Mouse (Mus musculus) gastrocnemius, postnatal 25 days (tissue): ENCODE results near the gene Tor4a. TPM values are rescaled to one million over a fixed set of nuclear protein-coding genes. Genes with fewer than 3 reads are reported as not detected.

Experiments used
- DNase-seq: peaks from one replicate; pipeline ENCODE4 v3.0.0; 2022
- total RNA-seq, 2 experiments: library from RNA; stranded (reverse); gene quantifications; 1 replicate in 1 of 2; 2 replicates in 1 of 2; pipeline ENCODE4 v1.2.3; 2021

The Tor4a gene
- total RNA-seq, 2 experiments from 2014 or later: 1.1 to 1.3 TPM

DNA sequence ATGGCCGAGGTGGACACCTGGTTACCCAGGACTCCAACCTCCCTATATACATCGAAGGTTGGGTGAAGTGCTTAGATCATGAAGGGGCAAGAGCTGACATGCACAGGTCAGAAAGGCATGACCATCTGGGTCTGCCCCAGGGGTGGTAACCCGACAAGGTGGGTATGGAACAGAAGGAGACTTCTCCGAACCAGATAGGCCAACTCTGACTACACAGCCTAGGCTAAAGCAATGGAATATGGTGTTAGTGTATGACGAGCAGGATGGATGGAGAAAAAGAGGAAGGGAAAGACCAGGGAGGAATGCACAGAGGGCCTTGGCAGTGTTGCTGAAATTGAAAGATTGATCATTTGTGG, 10.1 kb downstream of the Tor4a start:
- no peak for DNase-seq

- DNase-seq: peak; percentile 43
Measured at GRCm38 (mm10) chr2:25185625-25186574, 10.8 kb downstream of the Tor4a start.

DNA sequence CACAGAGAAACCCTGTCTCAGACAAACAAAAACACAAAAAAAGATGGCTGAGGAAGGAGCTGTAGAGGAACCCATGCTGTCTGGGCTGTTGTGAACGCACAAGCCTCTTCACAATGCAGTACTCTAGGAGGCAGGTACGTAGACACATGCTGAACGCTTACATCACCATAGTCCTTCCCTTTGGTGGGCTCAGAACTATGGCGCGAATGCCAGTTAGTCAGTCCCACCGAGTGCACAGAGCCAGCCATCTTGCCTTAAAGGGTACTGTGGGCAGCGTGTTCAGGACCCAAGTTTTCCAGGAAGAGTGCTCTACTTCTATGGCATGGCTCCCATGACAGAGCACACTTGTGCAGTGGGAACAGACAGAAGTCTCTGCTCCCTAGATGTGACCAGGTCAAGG, 12.2 kb downstream of the Tor4a start:
- DNase-seq: no peak

DNA sequence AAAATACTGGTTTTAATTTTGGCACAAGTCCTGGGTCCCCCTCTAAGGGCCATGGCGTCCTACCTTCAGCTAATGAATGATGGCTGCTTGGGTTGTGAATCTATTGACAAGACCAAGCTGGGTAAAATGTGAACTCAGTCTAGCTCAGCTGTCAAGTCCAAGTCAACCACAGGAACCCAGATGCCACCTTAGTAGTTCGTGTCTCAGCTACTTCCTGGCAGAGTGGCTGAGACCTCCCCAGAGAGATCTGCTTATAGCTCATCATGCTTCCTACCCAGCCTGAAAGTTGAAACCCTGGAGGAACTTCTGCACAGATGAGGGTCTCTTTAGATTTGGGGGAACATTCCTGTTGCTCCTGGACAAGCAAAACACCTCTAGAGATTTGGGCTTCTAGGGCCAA, 13.3 kb downstream of the Tor4a start:
- DNase-seq: peak; percentile 3

DNA sequence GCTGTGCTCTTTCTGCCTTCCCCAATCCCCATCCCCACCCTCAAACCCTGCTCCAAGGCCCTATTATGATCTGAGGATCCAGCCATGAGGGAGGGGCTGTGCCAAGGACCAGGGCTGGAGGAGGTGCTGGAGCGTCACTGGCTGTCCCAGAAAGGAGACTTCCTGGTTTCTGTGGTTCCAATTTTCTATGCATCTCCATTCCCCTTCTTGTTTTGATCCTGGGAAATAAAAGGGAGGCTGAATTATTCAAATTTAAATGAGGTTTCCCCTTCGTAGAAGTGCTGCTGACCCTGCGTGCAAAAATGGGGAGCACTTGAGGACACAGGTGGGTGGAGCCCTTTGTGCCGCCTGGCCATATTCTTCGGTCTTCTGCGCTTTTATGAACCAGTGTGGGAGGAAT, 14.0 kb downstream of the Tor4a start:
- DNase-seq: no peak

DNA sequence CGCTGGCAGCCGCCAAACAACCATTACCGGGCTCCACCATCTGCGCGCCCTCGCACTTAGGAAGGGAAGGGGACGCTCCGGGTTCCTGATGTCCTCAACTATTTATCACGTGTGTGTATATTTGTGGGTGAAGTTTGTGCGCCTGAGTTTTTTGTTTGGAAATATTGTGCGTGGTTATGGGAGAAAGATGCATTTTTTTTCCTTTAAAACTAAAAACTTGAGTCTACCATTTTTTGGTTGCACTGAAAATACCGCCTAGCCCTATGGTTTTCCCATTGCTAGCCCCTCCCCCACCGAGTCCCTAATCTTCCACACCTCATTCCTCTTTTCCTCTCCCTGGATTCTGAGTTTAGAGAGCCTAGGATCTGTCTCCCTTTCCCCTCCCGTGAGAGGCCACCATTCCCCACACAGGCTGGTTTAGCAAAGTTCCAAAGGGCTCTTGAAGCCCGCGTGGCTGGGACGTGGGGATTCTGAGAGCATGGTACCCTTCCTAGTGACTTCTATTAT, 14.7 kb downstream of the Tor4a start:
- no peak for DNase-seq

GRCm38 (mm10) chr2:25180973-25181890, 15.5 kb downstream of the Tor4a start:
- no peak for DNase-seq

GRCm38 (mm10) chr2:25180478-25180903, 16.2 kb downstream of the Tor4a start, which contains the start of gene Nrarp:
Nrarp (plus strand) TSS chr2:25180758.
- peak; percentile 92 for DNase-seq

- DNase-seq: no peak
Measured at GRCm38 (mm10) chr2:25179566-25180217, 17.0 kb downstream of the Tor4a start.

DNA sequence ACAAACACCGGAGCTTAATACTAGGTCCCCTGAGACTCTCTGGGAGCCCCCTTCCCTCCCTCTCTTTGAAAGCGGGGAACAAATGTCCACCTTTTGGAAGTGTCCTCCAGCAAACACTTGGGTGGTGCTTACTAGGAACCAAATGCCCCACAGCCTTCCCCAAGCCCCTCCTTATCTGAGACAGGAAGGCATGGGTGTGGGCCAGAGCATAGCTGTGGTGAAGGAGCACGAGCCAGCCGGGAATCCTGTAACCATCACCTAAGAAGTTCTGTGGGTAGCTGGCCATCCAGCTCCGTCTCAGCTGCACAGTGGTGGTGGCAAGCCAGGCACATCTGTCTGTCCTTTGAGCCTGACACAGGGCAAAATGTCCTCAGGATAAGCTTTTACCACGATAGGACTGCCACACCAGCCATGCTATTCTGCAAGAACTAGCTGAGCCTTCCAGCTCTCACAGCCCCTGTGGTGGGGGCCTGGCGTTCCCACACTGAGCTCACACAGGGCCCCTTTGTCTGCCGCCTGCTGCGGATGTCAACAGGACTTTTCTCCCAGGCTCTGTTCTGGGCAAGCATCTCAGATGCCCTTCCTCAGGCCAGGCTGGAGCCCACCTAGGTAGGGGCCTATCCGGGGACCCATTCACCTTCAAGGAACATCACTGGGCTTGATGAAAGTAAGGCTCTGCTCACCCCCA, 18.3 kb downstream of the Tor4a start:
- DNase-seq: no peak

- DNase-seq: peak; percentile 65
Measured at GRCm38 (mm10) chr2:25177685-25178084, 19.0 kb downstream of the Tor4a start.

- no peak for DNase-seq
Measured at GRCm38 (mm10) chr2:25177076-25177475, 19.6 kb downstream of the Tor4a start.

GRCm38 (mm10) chr2:25176573-25176972, 20.1 kb downstream of the Tor4a start:
- DNase-seq: peak; percentile 6

GRCm38 (mm10) chr2:25175690-25176078, 21.0 kb downstream of the Tor4a start:
- no peak for DNase-seq

GRCm38 (mm10) chr2:25174866-25175689, 21.6 kb downstream of the Tor4a start:
- no peak for DNase-seq

GRCm38 (mm10) chr2:25173821-25174220, 22.9 kb downstream of the Tor4a start:
- DNase-seq: no peak

- no peak for DNase-seq
Measured at GRCm38 (mm10) chr2:25172629-25173028, 24.1 kb downstream of the Tor4a start.

GRCm38 (mm10) chr2:25171769-25172153, 24.9 kb downstream of the Tor4a start:
- DNase-seq: no peak

GRCm38 (mm10) chr2:25171101-25171768, 25.5 kb downstream of the Tor4a start:
- DNase-seq: no peak
